Mouse (Mus musculus): ENCODE data around the gene Psg16. TPM values are rescaled to one million over a fixed set of nuclear protein-coding genes. Genes with fewer than 3 reads are reported as not detected.
"Not testable (repeated sequence)": the region's sequence is repeated elsewhere in the genome, so short reads cannot be mapped to it uniquely, and the experiment has no call there.

The Psg16 gene
- total RNA-seq, 2 experiments from 2014 or later = 0.32 to 0.33 TPM

- DNase-seq (ENCODE audit: low spot score in 2 of 2) = no peak
These were observed 18.4 kb upstream of the Psg16 start for GRCm38 (mm10) chr7:17055287-17055946.

GRCm38 (mm10) chr7:17056081-17056581 lies 17.7 kb upstream of the Psg16 start:
- DNase-seq (ENCODE audit: low spot score in 2 of 2) = peak; percentile 51 to 67

GRCm38 (mm10) chr7:17056601-17057523 lies 17.0 kb upstream of the Psg16 start:
- no peak for DNase-seq (ENCODE audit: low spot score in 2 of 2)

- peak; percentile 29 to 63 for DNase-seq (ENCODE audit: low spot score in 2 of 2)
These were observed 15.7 kb upstream of the Psg16 start for GRCm38 (mm10) chr7:17058071-17058689.

- peak in 1 of 2 experiments; percentile 33 for DNase-seq (ENCODE audit: low spot score in 2 of 2)
These were observed 14.9 kb upstream of the Psg16 start for GRCm38 (mm10) chr7:17058816-17059462.

GRCm38 (mm10) chr7:17059463-17059844 lies 14.4 kb upstream of the Psg16 start:
- DNase-seq (ENCODE audit: low spot score in 2 of 2) = no peak

- peak; percentile 95 to 97 for DNase-seq (ENCODE audit: low spot score in 2 of 2)
These were observed 13.6 kb upstream of the Psg16 start for GRCm38 (mm10) chr7:17060031-17060781.

- peak in 1 of 2 experiments; percentile 48 for DNase-seq (ENCODE audit: low spot score in 2 of 2)
These were observed 12.8 kb upstream of the Psg16 start for GRCm38 (mm10) chr7:17060782-17061605.

- peak in 1 of 2 experiments; percentile 29 for DNase-seq (ENCODE audit: low spot score in 2 of 2)
These were observed 11.5 kb upstream of the Psg16 start, which contains the start of gene Hif3a for GRCm38 (mm10) chr7:17062389-17062788. Hif3a (minus strand) TSS chr7:17062427.

GRCm38 (mm10) chr7:17062845-17063244 lies 11.0 kb upstream of the Psg16 start:
- DNase-seq (ENCODE audit: low spot score in 2 of 2) = no peak

GRCm38 (mm10) chr7:17065620-17066019 lies 8.2 kb upstream of the Psg16 start:
- no peak for DNase-seq (ENCODE audit: low spot score in 2 of 2)

GRCm38 (mm10) chr7:17066412-17066811 lies 7.4 kb upstream of the Psg16 start:
- peak; percentile 83 to 89 for DNase-seq (ENCODE audit: low spot score in 2 of 2)

- no peak for DNase-seq (ENCODE audit: low spot score in 2 of 2)
These were observed 6.8 kb upstream of the Psg16 start for GRCm38 (mm10) chr7:17067000-17067399.

- DNase-seq (ENCODE audit: low spot score in 2 of 2) = not testable (repeated sequence)
These were observed 6.2 kb upstream of the Psg16 start for GRCm38 (mm10) chr7:17067651-17068050.

- DNase-seq (ENCODE audit: low spot score in 2 of 2) = no peak
These were observed 332 bp upstream of the Psg16 start for GRCm38 (mm10) chr7:17073513-17073903.

GRCm38 (mm10) chr7:17076542-17076941 lies 2.7 kb downstream of the Psg16 start:
- DNase-seq (ENCODE audit: low spot score in 2 of 2) = no peak

- DNase-seq (ENCODE audit: low spot score in 2 of 2) = no peak
These were observed 4.3 kb downstream of the Psg16 start for GRCm38 (mm10) chr7:17078076-17078654.

GRCm38 (mm10) chr7:17082766-17083165 lies 8.9 kb downstream of the Psg16 start:
- no peak for DNase-seq (ENCODE audit: low spot score in 2 of 2)

- DNase-seq (ENCODE audit: low spot score in 2 of 2) = no peak
These were observed 13.9 kb downstream of the Psg16 start for GRCm38 (mm10) chr7:17087731-17088130.

Measured in adrenal gland, adult 18-20 months (tissue).